Mouse (Mus musculus): Measurements from ENCODE around the gene Gm10972. TPM values are rescaled to one million over a fixed set of nuclear protein-coding genes. Genes with fewer than 3 reads are reported as not detected.

Gm10972 gene
- polyA plus RNA-seq, 1 experiment = not detected

- Histone ChIP-seq H3K27ac (ENCODE audit: control insufficient read depth, insufficient read depth, low read depth, low read length, poor library complexity) (no peak overlapping the region), H3K4me1 (ENCODE audit: control insufficient read depth, insufficient read depth, low read length) (no peaks in the 10 kb centered on the region; the same call in 1 of the 2 replicates), H3K4me3 (replicated peaks; ENCODE audit: control insufficient read depth, low read depth, low read length) (no peak overlapping the region)
- TF ChIP-seq POLR2A (IDR thresholded peaks at IDR 0.05; ENCODE audit: borderline replicate concordance, control insufficient read depth, low read depth, low read length) = no peak
- no peak for TF ChIP-seq CTCF (IDR thresholded peaks at IDR 0.05; ENCODE audit: control insufficient read depth, insufficient read depth, low read length)
- WGBS = 57% methylated on average over 1 of the region's 1 CpGs
These were observed 30.6 kb upstream of the Gm10972 start for GRCm38 (mm10) chr3:94612274-94612673.

- Histone ChIP-seq H3K4me3 (replicated peaks; ENCODE audit: control insufficient read depth, low read depth, low read length) (no peak overlapping the region), H3K4me1 (ENCODE audit: control insufficient read depth, insufficient read depth, low read length) (no peaks in the 10 kb centered on the region; the same call in 1 of the 2 replicates), H3K27ac (ENCODE audit: control insufficient read depth, insufficient read depth, low read depth, low read length, poor library complexity) (no peak overlapping the region)
- whole genome bisulfite sequencing = 85% methylated on average over 7 of the region's 7 CpGs
- TF ChIP-seq POLR2A (IDR thresholded peaks at IDR 0.05; ENCODE audit: borderline replicate concordance, control insufficient read depth, low read depth, low read length) = no peak
- TF ChIP-seq CTCF (IDR thresholded peaks at IDR 0.05; ENCODE audit: control insufficient read depth, insufficient read depth, low read length) = no peak
These were observed 29.5 kb upstream of the Gm10972 start for GRCm38 (mm10) chr3:94613258-94613878.

DNA sequence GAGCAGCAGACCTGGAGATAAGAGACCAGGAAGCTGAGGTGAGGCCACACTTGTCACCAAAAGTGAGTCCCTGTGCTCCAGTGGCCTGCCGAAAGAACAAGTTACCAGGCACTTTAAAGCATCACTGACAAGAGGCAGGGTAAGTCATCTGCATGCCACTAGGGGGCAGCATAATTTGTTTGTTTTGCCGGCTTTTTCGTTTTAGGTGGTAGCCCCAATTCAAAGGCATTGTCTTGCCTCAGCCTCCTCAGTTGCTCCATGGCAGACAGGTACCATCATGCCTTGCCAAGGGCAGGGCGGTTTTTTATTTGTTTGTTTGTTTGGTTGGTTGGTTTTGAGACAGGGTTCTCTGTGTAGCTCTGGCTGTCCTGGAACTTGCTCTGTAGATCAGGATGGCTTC, 26.2 kb upstream of the Gm10972 start:
- no peak overlapping the region for H3K27ac ChIP-seq (ENCODE audit: control insufficient read depth, insufficient read depth, low read depth, low read length, poor library complexity)
- WGBS = 29% methylated on average over 4 of the region's 4 CpGs
- TF ChIP-seq POLR2A (IDR thresholded peaks at IDR 0.05; ENCODE audit: borderline replicate concordance, control insufficient read depth, low read depth, low read length) (no peak), CTCF (IDR thresholded peaks at IDR 0.05; ENCODE audit: control insufficient read depth, insufficient read depth, low read length) (peak; percentile 36; the same call in 1 of the 2 replicates)
- no peaks in the 10 kb centered on the region; the same call in 1 of the 2 replicates for H3K4me1 ChIP-seq (ENCODE audit: control insufficient read depth, insufficient read depth, low read length)
- no peak overlapping the region for H3K4me3 ChIP-seq (replicated peaks; ENCODE audit: control insufficient read depth, low read depth, low read length)

- Histone ChIP-seq H3K27ac (ENCODE audit: control insufficient read depth, insufficient read depth, low read depth, low read length, poor library complexity) (no peak overlapping the region), H3K4me3 (replicated peaks; ENCODE audit: control insufficient read depth, low read depth, low read length) (no peak overlapping the region), H3K4me1 (ENCODE audit: control insufficient read depth, insufficient read depth, low read length) (no peaks in the 10 kb centered on the region)
- TF ChIP-seq POLR2A (IDR thresholded peaks at IDR 0.05; ENCODE audit: borderline replicate concordance, control insufficient read depth, low read depth, low read length) (no peak), CTCF (IDR thresholded peaks at IDR 0.05; ENCODE audit: control insufficient read depth, insufficient read depth, low read length) (no peak)
- WGBS = 83% methylated on average over 11 of the region's 11 CpGs
These were observed 21.0 kb upstream of the Gm10972 start for GRCm38 (mm10) chr3:94621740-94622507.

DNA sequence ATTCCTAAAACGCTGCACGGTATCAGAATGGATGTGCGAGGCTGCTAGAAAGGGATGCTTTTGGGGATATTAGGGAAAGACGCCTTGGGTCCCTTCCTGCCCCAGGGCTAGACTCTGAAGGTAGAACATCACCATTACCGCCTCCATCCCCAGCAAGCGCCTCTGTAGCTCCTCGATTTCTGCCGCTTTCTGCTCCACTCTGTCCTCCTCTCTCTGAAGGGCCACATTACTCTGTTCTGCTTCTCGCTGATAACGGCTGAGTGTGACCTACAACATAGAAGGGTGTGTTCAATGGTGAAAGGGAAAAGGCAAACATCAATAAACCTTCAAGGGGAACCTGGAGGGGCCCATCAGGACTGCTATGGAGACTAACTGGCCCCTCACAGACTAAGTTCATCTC, 20.4 kb upstream of the Gm10972 start:
- H3K4me1 ChIP-seq (ENCODE audit: control insufficient read depth, insufficient read depth, low read length) = no peaks in the 10 kb centered on the region
- TF ChIP-seq POLR2A (IDR thresholded peaks at IDR 0.05; ENCODE audit: borderline replicate concordance, control insufficient read depth, low read depth, low read length) = no peak
- TF ChIP-seq CTCF (IDR thresholded peaks at IDR 0.05; ENCODE audit: control insufficient read depth, insufficient read depth, low read length) = no peak
- WGBS = 81% methylated on average over 10 of the region's 10 CpGs
- no peak overlapping the region for H3K4me3 ChIP-seq (replicated peaks; ENCODE audit: control insufficient read depth, low read depth, low read length)
- no peak overlapping the region for H3K27ac ChIP-seq (ENCODE audit: control insufficient read depth, insufficient read depth, low read depth, low read length, poor library complexity)

DNA sequence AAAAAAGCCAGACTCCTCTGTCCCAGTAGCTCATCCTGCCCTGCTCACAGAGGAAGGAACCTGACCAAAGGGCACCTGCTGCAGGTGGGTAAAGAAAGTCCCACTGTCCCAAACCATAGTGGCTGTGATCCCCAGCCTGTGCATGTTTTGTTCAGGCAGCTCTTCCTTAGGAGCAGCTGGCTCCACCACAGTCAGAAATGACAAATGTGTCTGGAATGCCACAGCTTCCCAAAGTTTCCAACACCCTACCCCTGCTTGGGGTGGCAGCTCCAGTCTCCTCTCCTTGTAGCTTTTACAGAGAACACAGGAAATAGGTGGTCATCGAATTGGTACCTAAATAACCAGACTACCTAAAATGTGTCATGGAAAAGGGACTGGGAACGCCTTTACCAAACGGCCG, 18.6 kb upstream of the Gm10972 start:
- 82% methylated on average over 4 of the region's 4 CpGs for WGBS
- H3K4me3 ChIP-seq (replicated peaks; ENCODE audit: control insufficient read depth, low read depth, low read length) = no peak overlapping the region
- TF ChIP-seq POLR2A (IDR thresholded peaks at IDR 0.05; ENCODE audit: borderline replicate concordance, control insufficient read depth, low read depth, low read length) (no peak), CTCF (IDR thresholded peaks at IDR 0.05; ENCODE audit: control insufficient read depth, insufficient read depth, low read length) (no peak)
- no peak overlapping the region for H3K27ac ChIP-seq (ENCODE audit: control insufficient read depth, insufficient read depth, low read depth, low read length, poor library complexity)
- no peaks in the 10 kb centered on the region for H3K4me1 ChIP-seq (ENCODE audit: control insufficient read depth, insufficient read depth, low read length)

DNA sequence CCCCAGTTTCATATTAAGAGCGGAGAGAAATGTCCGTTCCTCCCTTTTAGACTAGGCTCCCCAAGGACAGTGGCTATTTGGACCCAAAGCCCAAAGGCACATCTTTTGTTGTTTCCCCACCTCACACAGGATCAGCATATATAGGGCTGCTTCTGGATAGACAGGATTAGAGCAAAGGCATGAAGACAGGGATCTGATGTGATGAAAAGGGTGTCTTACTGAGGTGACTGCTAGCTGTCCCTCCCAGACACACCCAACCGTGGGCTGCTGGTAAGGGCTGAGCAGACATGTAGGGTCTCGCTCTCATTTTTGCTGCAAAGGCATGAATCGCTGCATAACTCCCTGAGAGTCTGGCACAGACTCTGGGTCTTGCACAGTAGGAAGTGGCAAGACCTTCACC, 14.2 kb upstream of the Gm10972 start:
- Histone ChIP-seq H3K4me1 (ENCODE audit: control insufficient read depth, insufficient read depth, low read length) (no peaks in the 10 kb centered on the region), H3K27ac (ENCODE audit: control insufficient read depth, insufficient read depth, low read depth, low read length, poor library complexity) (no peak overlapping the region), H3K4me3 (replicated peaks; ENCODE audit: control insufficient read depth, low read depth, low read length) (no peak overlapping the region)
- TF ChIP-seq CTCF (IDR thresholded peaks at IDR 0.05; ENCODE audit: control insufficient read depth, insufficient read depth, low read length) (no peak), POLR2A (IDR thresholded peaks at IDR 0.05; ENCODE audit: borderline replicate concordance, control insufficient read depth, low read depth, low read length) (no peak)
- 95% methylated on average over 5 of the region's 5 CpGs for WGBS

DNA sequence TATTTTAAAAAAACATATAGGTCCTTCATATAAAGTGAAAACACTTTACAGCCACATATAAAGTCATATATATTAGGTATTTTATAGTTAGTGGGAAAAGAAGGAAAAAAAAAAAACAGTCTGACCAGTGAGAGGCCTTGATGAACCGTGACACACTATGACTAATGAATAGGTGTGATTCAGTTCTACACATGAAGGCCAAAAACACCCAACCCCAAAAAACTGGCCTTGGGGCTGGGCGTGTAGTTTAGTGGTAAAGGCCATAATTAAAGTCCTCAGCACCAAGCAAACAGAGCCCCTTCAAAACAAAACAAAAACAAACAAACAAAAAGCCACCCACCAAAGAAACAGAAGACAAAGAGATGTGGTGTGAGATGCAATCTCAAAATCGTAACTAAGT, 13.0 kb upstream of the Gm10972 start:
- Histone ChIP-seq H3K4me1 (ENCODE audit: control insufficient read depth, insufficient read depth, low read length) (no peaks in the 10 kb centered on the region), H3K4me3 (replicated peaks; ENCODE audit: control insufficient read depth, low read depth, low read length) (no peak overlapping the region), H3K27ac (ENCODE audit: control insufficient read depth, insufficient read depth, low read depth, low read length, poor library complexity) (no peak overlapping the region)
- 74% methylated on average over 3 of the region's 3 CpGs for WGBS
- TF ChIP-seq CTCF (IDR thresholded peaks at IDR 0.05; ENCODE audit: control insufficient read depth, insufficient read depth, low read length) = no peak
